Comparison of ENCODE assay signal across 25 mouse cellular contexts in the genomic region with DNA sequence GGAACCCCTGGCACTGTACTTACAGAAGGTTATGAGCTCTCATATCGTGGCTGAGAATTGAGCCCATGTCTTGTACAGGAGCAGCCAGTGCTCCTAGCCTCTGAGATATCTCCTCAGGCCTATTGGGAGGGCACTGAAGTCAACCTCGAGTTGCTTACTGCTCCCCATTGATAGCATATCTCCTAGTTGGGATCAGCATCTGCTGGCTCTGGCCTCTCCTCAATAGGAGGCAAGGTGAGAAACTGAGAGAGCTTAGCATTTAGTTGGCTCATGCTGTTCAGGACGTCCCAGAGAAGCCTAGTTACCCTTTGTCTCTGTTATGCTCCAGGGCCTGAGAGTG. TPM values are rescaled to one million over a fixed set of nuclear protein-coding genes. Genes with fewer than 3 reads are reported as not detected.
DNase-seq lines count a peak whose midpoint lies in the region; ATAC-seq and TF ChIP-seq lines count a peak whose summit lies in the region.
"Had no signal": no experiment of that assay in that cellular context is flagged by ENCODE, and none has a peak within 500 bp of the region (broad histone marks: within the 10 kb centered on the region; RNA-seq: fewer than 3 reads in every experiment).

No protein-coding gene starts in this region.

- no peak overlapping the region for H3K9ac ChIP-seq in intestine, embryonic 15.5 days
- H3K9ac ChIP-seq in intestine, postnatal 0 days (ENCODE audit: low read depth, low read length), result no peak overlapping the region
- H3K9ac ChIP-seq in liver, embryonic 12.5 days, result peak overlapping the region; percentile 49
- H3K9ac ChIP-seq in forebrain, embryonic 15.5 days (replicated peaks), result no peak overlapping the region
- H3K9ac ChIP-seq: hindbrain, embryonic 14.5 days had no signal

- no peak overlapping the region for H3K4me2 ChIP-seq in intestine, embryonic 15.5 days (replicated peaks)
- H3K4me2 ChIP-seq in intestine, postnatal 0 days (replicated peaks; ENCODE audit: low read depth), result no peak overlapping the region
- peak overlapping the region; percentile 52 for H3K4me2 ChIP-seq in liver, embryonic 12.5 days
- no peak overlapping the region for H3K4me2 ChIP-seq in forebrain, embryonic 15.5 days (replicated peaks)
- H3K4me2 ChIP-seq: hindbrain, embryonic 14.5 days had no signal

- TF ChIP-seq CTCF in intestine, postnatal 0 days (IDR thresholded peaks at IDR 0.05; ENCODE audit: low read depth), result no peak

- 61% methylated on average over 3 of the region's 3 CpGs for whole genome bisulfite sequencing in intestine, embryonic 15.5 days
- 73% methylated on average over 3 of the region's 3 CpGs for WGBS in intestine, postnatal 0 days
- WGBS in liver, embryonic 12.5 days (ENCODE audit: insufficient replicate concordance), result 20% methylated on average over 3 of the region's 3 CpGs
- 78% methylated on average over 3 of the region's 3 CpGs for WGBS in forebrain, embryonic 15.5 days

- peak; percentile 25; the same call in 1 of the 2 replicates for ATAC-seq in intestine, embryonic 15.5 days
- ATAC-seq in intestine, postnatal 0 days, result no peak
- ATAC-seq in common myeloid progenitor, adult 5-6 weeks (replicated peaks; ENCODE audit: low read depth, poor library complexity, severe bottlenecking), result peak; percentile 72
- ATAC-seq in liver, embryonic 12.5 days, result peak; percentile 98
- ATAC-seq in megakaryocyte progenitor cell, adult 5-6 weeks (replicated peaks; ENCODE audit: poor library complexity), result peak; percentile 88
- ATAC-seq in forebrain, embryonic 15.5 days (replicated peaks), result no peak
- ATAC-seq: activated CD4-positive, CD25-positive, alpha-beta regulatory T cell, adult 4 months; CD4-positive, CD25-positive, alpha-beta regulatory T cell, adult 4 months; forebrain, embryonic 16.5 days had no signal

- H3K27ac ChIP-seq in intestine, embryonic 15.5 days, result no peak overlapping the region
- H3K27ac ChIP-seq in intestine, postnatal 0 days (ENCODE audit: low read depth, low read length), result no peak overlapping the region
- peak overlapping the region; percentile 87 for H3K27ac ChIP-seq in liver, embryonic 12.5 days
- no peak overlapping the region for H3K27ac ChIP-seq in forebrain, embryonic 15.5 days (replicated peaks)
- H3K27ac ChIP-seq: heart, embryonic 10.5 days; hindbrain, embryonic 14.5 days; layer of hippocampus, adult 2 months; limb, embryonic 10.5 days; midbrain, embryonic 10.5 days had no signal

- H3K9me3 ChIP-seq in intestine, embryonic 15.5 days, result no peaks in the 10 kb centered on the region
- no peaks in the 10 kb centered on the region for H3K9me3 ChIP-seq in intestine, postnatal 0 days (ENCODE audit: control insufficient read depth)
- no peaks in the 10 kb centered on the region for H3K9me3 ChIP-seq in liver, embryonic 12.5 days (replicated peaks)
- no peaks in the 10 kb centered on the region for H3K9me3 ChIP-seq in forebrain, embryonic 15.5 days
- H3K9me3 ChIP-seq: heart, embryonic 10.5 days; limb, embryonic 10.5 days; midbrain, embryonic 10.5 days had no signal

- no peak overlapping the region for H3K4me3 ChIP-seq in intestine, embryonic 15.5 days (replicated peaks)
- no peak overlapping the region for H3K4me3 ChIP-seq in intestine, postnatal 0 days (ENCODE audit: low read depth, low read length)
- no peak overlapping the region for H3K4me3 ChIP-seq in liver, embryonic 12.5 days
- H3K4me3 ChIP-seq in forebrain, embryonic 15.5 days, result no peak overlapping the region
- H3K4me3 ChIP-seq: heart, embryonic 10.5 days; layer of hippocampus, adult 2 months; limb, embryonic 10.5 days; midbrain, embryonic 10.5 days had no signal

- no peak for DNase-seq in thymus, postnatal 4 days
- no peak for DNase-seq in gastrocnemius, postnatal 4 days (ENCODE audit: low spot score in 2 of 2)
- DNase-seq: adrenal gland, postnatal 14 days; cerebellum, adult 2 months; cerebellum, postnatal 36 days; heart, postnatal 10 days; layer of hippocampus, postnatal 36 days; lung, adult 18-20 months; lung, postnatal 14 days; right cerebral cortex, adult 18-20 months; thymus, adult 18-20 months had no signal

- no peaks in the 10 kb centered on the region for H3K27me3 ChIP-seq in intestine, embryonic 15.5 days (replicated peaks)
- no peaks in the 10 kb centered on the region for H3K27me3 ChIP-seq in intestine, postnatal 0 days (replicated peaks; ENCODE audit: control insufficient read depth, insufficient read depth, low read length)
- H3K27me3 ChIP-seq in liver, embryonic 12.5 days (replicated peaks), result no peaks in the 10 kb centered on the region
- H3K27me3 ChIP-seq in forebrain, embryonic 15.5 days, result no peaks in the 10 kb centered on the region

- no peaks in the 10 kb centered on the region for H3K4me1 ChIP-seq in intestine, embryonic 15.5 days (replicated peaks)
- no peaks in the 10 kb centered on the region for H3K4me1 ChIP-seq in intestine, postnatal 0 days (replicated peaks; ENCODE audit: control insufficient read depth, insufficient read depth, low read length)
- peaks cover 67% of the 10 kb centered on the region for H3K4me1 ChIP-seq in liver, embryonic 12.5 days
- H3K4me1 ChIP-seq in forebrain, embryonic 15.5 days, result no peaks in the 10 kb centered on the region

- H3K36me3 ChIP-seq in intestine, embryonic 15.5 days, result no peaks in the 10 kb centered on the region
- H3K36me3 ChIP-seq in intestine, postnatal 0 days (ENCODE audit: control insufficient read depth, insufficient read depth), result no peaks in the 10 kb centered on the region
- 0 out of 2 replicates have a peak, but pooled peaks cover 5% of the 10 kb centered on the region for H3K36me3 ChIP-seq in liver, embryonic 12.5 days
- H3K36me3 ChIP-seq in forebrain, embryonic 15.5 days, result no peaks in the 10 kb centered on the region

RNA-seq across cellular contexts. Expression of gene Arl15, which starts 49.0 kb away (rescaled TPM):
- polyA plus RNA-seq in intestine, embryonic 15.5 days (2015; fragmentation: Nextera tagmentation; extraction: Ambion mirVana), result 5.5 and 6.7 TPM in 2 replicates
- polyA plus RNA-seq in intestine, postnatal 0 days (2015; fragmentation: Nextera tagmentation; extraction: Ambion mirVana), result 4.9 and 5.9 TPM in 2 replicates
- total RNA-seq in common myeloid progenitor, adult 5-6 weeks (2017), result 15.3 and 18.9 TPM in 2 replicates
- polyA plus RNA-seq in liver, embryonic 12.5 days (2016; fragmentation: Nextera tagmentation; extraction: Ambion mirVana), result 4.4 and 5.3 TPM in 2 replicates
- 17.5 and 22.3 TPM in 2 replicates for total RNA-seq in megakaryocyte progenitor cell, adult 5-6 weeks (2015)
- total RNA-seq in megakaryocyte progenitor cell, adult 5-6 weeks (2017), result 14.9 and 17.4 TPM in 2 replicates
- 17.4 and 19.5 TPM in 2 replicates for polyA plus RNA-seq in forebrain, embryonic 15.5 days (2015; fragmentation: Nextera tagmentation; extraction: Ambion mirVana)
- 10 to 100 TPM; 12.3 to 13.2 TPM for total RNA-seq in gastrocnemius, postnatal 4 days (2021)

Comparison
In these comparisons a context has a peak if more than half of its experiments do, and no peak if none do; other contexts are left out.
1. ATAC-seq: peak in intestine, embryonic 15.5 days (single experiment), common myeloid progenitor, adult 5-6 weeks (single experiment), liver, embryonic 12.5 days (single experiment) and megakaryocyte progenitor cell, adult 5-6 weeks (single experiment); none in intestine, postnatal 0 days (single experiment) and forebrain, embryonic 15.5 days (single experiment).